Mouse (Mus musculus) lung, postnatal 0 days (tissue): ENCODE results near the gene Mzt1. TPM values are rescaled to one million over a fixed set of nuclear protein-coding genes. Genes with fewer than 3 reads are reported as not detected.

Experiments
- ATAC-seq: fragments of 200-750 bp; cut with Nextera tagmentation; 2 replicates; pipeline ENCODE4 v1.8.0; 2017; ENCODE audit warnings: moderate library complexity
- DNase-seq: peaks from one replicate; pipeline ENCODE4 v3.0.0-alpha.2; 2016; ENCODE audit warnings: low spot score
- H3K27ac ChIP-seq: fragments of 300-500 bp; sonication (generic); 2 replicates; pipeline ENCODE4 v1.5.1; 2014; ENCODE audit warnings: antibody characterized with exemption, mild to moderate bottlenecking, low read length, mixed read lengths
- H3K27me3 ChIP-seq: fragments of 300-500 bp; sonication (generic); replicated peaks from 2 replicates; pipeline ENCODE4 v1.6.1; 2014; ENCODE audit warnings: low read length, mixed read lengths; ENCODE audit not compliant: insufficient read depth
- H3K36me3 ChIP-seq: fragments of 300-500 bp; sonication (generic); 2 replicates; pipeline ENCODE4 v1.6.1; 2014; ENCODE audit warnings: low read length, mixed read lengths; ENCODE audit not compliant: insufficient read depth
- H3K4me1 ChIP-seq: fragments of 300-500 bp; sonication (generic); 2 replicates; pipeline ENCODE4 v1.6.1; 2014; ENCODE audit warnings: antibody characterized with exemption, low read depth, low read length, mixed read lengths; ENCODE audit not compliant: insufficient read depth
- H3K4me2 ChIP-seq: fragments of 300-500 bp; sonication (generic); replicated peaks from 2 replicates; pipeline ENCODE4 v1.6.1; 2014; ENCODE audit warnings: low read depth, mild to moderate bottlenecking, low read length, moderate library complexity, mixed read lengths
- H3K4me3 ChIP-seq: fragments of 300-500 bp; sonication (generic); 2 replicates; pipeline ENCODE4 v1.5.1; 2014; ENCODE audit warnings: low read depth, low read length
- H3K9ac ChIP-seq: fragments of 300-500 bp; sonication (generic); replicated peaks from 2 replicates; pipeline ENCODE4 v1.6.1; 2014; ENCODE audit warnings: low read depth, mild to moderate bottlenecking
- H3K9me3 ChIP-seq: fragments of 300-500 bp; sonication (generic); 2 replicates; pipeline ENCODE4 v1.6.1; 2016; ENCODE audit warnings: low read length, mixed read lengths
- CTCF ChIP-seq: IDR thresholded peaks from 2 replicates; pipeline ENCODE4 v1.5.1; 2016; ENCODE audit warnings: antibody characterized with exemption, mild to moderate bottlenecking
- EP300 ChIP-seq: IDR thresholded peaks from 2 replicates; pipeline ENCODE4 v1.6.1; 2016; ENCODE audit warnings: antibody characterized with exemption, mild to moderate bottlenecking, control low read depth
- WGBS: fragments of 180-500 bp; shearing (Covaris S2); extraction: QIAGEN DNeasy Blood & Tissue Kit; methylation state at CpG from one replicate; pipeline ENCODE4 v1.1.7; 2014; 5-methylcytosine and 5-hydroxymethylcytosine counted together
- polyA plus RNA-seq: library from polyadenylated mRNA; unstranded; fragments of >200 nt; fragmentation: Nextera tagmentation; extraction: Ambion mirVana; gene quantifications from 2 replicates; pipeline ENCODE4 v1.2.1, GENCODE M21; 2015

Mzt1 gene
- polyA plus RNA-seq, 1 experiment from 2014 or later: 45.0 TPM

GRCm38 (mm10) chr14:98992482-98992881, 53.5 kb downstream of the Mzt1 start:
- H3K4me2 ChIP-seq: no peak overlapping the region
- no peak overlapping the region for H3K4me3 ChIP-seq
- no peak for TF ChIP-seq CTCF
- no peak for TF ChIP-seq EP300
- H3K27me3 ChIP-seq: no peaks in the 10 kb centered on the region
- H3K36me3 ChIP-seq: no peaks in the 10 kb centered on the region
- H3K4me1 ChIP-seq: no peaks in the 10 kb centered on the region
- H3K9me3 ChIP-seq: no peaks in the 10 kb centered on the region
- DNase-seq: no peak
- H3K9ac ChIP-seq: no peak overlapping the region
- no peak overlapping the region for H3K27ac ChIP-seq
- ATAC-seq: no peak
- WGBS: 82% methylated on average over 2 of the region's 2 CpGs

DNA sequence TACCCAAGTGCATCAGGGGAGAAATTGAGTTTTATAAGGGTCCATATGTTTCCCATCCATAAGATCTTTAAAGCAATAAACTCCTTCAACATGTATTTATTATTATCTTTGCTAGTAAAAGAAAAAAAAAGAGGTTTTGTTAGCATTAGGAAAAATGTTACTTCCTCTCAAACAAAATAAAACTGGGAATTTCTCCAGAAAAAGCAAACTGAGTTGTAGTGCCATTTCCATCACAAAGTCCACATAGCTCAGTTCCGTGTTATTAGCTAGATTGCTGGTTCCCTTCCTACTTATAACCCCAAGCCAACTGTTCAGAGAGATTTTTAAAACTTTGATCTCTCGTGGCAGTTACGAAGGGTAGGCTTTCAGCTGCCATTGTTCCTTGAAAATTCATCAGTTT, 55.3 kb downstream of the Mzt1 start:
- H3K27me3 ChIP-seq: no peaks in the 10 kb centered on the region
- no peak for ATAC-seq
- H3K9me3 ChIP-seq: no peaks in the 10 kb centered on the region
- no peak for DNase-seq
- H3K4me3 ChIP-seq: no peak overlapping the region
- no peak overlapping the region for H3K4me2 ChIP-seq
- no peak overlapping the region for H3K9ac ChIP-seq
- H3K36me3 ChIP-seq: no peaks in the 10 kb centered on the region
- TF ChIP-seq CTCF (no peak), EP300 (no peak)
- 53% methylated on average over 3 of the region's 3 CpGs for WGBS
- no peak overlapping the region for H3K27ac ChIP-seq
- H3K4me1 ChIP-seq: no peaks in the 10 kb centered on the region

DNA sequence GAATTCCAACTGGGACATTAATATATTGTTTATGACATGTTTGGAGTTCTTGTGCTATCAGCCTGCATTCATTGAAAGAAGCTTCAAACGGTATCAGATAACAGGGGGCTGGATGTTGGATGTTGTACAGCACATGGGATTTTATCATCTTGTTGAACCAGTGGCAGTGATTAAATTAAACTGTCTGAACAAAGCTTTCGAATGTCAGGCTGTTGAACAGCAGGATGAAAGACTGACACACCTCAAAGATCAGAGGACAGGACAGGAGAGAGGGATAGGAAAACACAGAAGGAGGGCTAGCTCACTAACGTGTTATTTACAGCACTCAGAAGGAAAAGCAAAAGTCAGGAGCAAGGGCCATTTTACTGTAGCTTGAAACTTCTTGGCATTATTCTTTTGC, 56.1 kb downstream of the Mzt1 start:
- no peak overlapping the region for H3K27ac ChIP-seq
- H3K9ac ChIP-seq: no peak overlapping the region
- DNase-seq (no peak), ATAC-seq (no peak)
- H3K4me3 ChIP-seq: no peak overlapping the region
- H3K4me1 ChIP-seq: no peaks in the 10 kb centered on the region
- H3K4me2 ChIP-seq: no peak overlapping the region
- no peaks in the 10 kb centered on the region for H3K36me3 ChIP-seq
- H3K9me3 ChIP-seq: no peaks in the 10 kb centered on the region
- 39% methylated on average over 3 of the region's 3 CpGs for WGBS
- no peaks in the 10 kb centered on the region for H3K27me3 ChIP-seq
- TF ChIP-seq EP300: no peak
- TF ChIP-seq CTCF: no peak

Other genes with a start within 250 kb of the Mzt1 start
- 1.2 and 2.0 TPM in 2 replicates for gene Rpl36a-ps1, start 51.8 kb downstream of the Mzt1 start, polyA plus RNA-seq
- 8.3 and 10.3 TPM in 2 replicates for gene Bora, start 88 bp upstream of the Mzt1 start, polyA plus RNA-seq
- gene Pibf1, start 53.3 kb upstream of the Mzt1 start, polyA plus RNA-seq: 11.2 and 11.6 TPM in 2 replicates
- 8.2 and 9.3 TPM in 2 replicates for gene Dis3, start 53.6 kb upstream of the Mzt1 start, polyA plus RNA-seq